Mouse (Mus musculus) embryo, embryonic 11 days (tissue): Measurements from ENCODE around the gene Dtd1.
A peak's percentile ranks its signal among the peaks of the same experiment; 100 is the strongest.
"Not testable (repeated sequence)": the region's sequence is repeated elsewhere in the genome, so short reads cannot be mapped to it uniquely, and the experiment has no call there.

ENCODE experiments used
- DNase-seq: peaks from one replicate; pipeline ENCODE4 v3.0.0-alpha.2; 2015

The Dtd1 gene

DNA sequence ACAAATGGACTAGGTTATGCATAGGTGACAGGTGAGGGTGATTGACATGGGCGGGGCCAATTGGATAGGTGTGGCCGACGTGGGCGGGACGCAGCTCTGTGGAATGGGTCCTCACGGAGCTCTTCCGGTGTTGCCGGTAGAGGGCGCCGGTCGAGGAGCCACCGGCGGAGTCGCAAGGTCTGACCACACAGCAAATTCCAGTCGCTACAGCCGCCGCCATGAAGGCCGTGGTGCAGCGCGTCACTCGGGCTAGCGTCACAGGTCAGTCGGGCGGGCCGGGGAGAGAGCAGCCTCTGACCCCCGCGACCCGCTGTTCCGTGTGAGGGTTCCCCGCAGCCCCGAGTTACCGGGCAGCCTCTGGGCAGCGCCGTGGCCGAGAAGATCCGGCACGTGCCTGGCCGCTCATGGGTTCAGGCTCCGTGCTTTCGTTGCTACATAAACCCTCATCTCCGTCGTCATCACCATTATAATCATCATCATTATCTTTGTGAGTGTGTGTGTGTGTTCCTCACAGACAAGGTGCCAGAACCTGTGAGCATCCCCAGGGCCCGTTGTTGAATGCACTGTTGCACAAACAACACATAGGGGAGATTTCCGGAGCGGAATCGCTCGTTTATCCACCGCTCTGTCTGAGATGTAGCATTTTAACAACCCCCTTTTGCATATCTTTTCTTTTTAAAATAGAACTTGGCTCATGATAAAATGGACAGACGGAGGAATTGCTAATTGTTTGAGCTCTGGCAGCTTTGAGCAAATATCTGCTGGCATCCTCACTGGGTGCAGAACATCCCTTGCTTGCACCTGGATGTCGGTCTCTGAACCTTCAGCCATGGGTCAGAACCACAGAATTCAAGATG is at the start of gene Dtd1:
Gene Dtd1 (plus strand): TSS at position 67 of the 857 bp plus-strand sequence.
- peak; percentile 92 for DNase-seq

- peak; percentile 92 for DNase-seq
Measured at GRCm38 (mm10) chr2:144550529-144550928, 49.2 kb upstream of the Dtd1 start, which contains the start of gene Rbbp9. Gene Rbbp9 (minus strand): TSS chr2:144550869.

DNA sequence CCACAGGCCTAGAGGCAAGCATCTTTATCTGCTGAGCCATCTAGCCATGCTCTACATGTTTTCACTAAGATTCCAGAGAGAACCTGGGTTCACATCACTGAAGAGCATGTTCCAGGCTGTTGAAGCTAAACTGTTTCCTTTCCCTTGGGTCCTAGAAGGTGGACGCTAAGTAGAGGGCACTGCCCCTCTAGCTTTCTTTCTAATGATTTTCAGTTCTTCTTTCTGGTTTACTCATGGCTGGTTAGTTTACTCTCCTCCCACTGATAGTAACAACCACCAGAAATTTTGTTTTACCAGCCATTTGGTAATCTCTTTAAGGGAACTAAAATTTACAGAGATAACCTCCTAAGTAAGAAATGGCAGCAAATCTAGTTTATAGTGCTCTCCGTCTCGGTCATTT is 45.8 kb upstream of the Dtd1 start:
- no peak for DNase-seq

DNA sequence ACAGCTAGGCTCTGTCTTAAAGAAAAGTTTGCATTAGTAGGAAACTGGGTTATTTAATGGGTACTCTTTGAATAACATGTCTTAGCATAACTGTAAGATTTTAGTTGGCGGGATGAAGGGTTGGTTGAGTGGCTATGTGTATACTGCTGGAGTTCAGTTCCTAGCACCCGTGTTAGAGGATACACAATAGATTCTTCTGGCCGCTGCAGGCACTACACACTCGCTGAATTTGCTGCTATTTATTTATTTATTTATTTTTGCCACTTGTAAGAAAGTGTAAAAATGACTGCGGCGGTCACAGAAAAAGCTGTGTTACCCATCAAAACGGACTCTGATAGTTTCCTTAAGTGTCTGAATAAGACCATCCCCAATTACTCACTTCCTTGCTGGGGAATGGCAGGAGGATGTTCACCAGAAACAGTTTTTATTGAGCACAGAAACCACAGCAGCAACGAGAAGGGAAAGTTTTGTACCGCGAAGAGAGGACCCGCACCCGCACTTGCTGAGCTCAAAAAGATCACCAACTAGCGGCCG is 44.3 kb upstream of the Dtd1 start:
- peak; percentile 50 for DNase-seq

GRCm38 (mm10) chr2:144555820-144556552 is 43.7 kb upstream of the Dtd1 start, which contains the start of gene Sec23b:
Gene Sec23b (plus strand): TSS chr2:144556229.
- peak; percentile 96 for DNase-seq

- no peak for DNase-seq
Measured at GRCm38 (mm10) chr2:144588723-144589122, 11.0 kb upstream of the Dtd1 start.

DNA sequence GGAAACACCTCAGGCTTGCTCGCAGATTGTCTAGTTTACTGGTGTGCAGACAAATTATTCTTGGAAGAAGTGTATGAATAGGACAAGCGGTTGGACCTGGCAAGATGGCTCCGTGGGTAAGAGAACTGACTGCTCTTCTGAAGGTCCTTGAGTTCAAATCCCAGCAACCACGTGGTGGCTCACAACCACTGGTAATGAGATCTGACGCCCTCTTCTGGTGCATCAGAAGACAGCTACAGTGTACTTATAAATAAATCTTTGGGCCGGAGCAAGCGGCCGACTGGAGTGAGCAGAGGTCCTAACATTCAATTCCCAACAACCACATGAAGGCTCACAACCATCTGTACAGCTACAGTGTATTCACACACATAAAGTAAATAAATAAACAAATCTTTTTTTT is 6.7 kb upstream of the Dtd1 start:
- not testable (repeated sequence) for DNase-seq

DNA sequence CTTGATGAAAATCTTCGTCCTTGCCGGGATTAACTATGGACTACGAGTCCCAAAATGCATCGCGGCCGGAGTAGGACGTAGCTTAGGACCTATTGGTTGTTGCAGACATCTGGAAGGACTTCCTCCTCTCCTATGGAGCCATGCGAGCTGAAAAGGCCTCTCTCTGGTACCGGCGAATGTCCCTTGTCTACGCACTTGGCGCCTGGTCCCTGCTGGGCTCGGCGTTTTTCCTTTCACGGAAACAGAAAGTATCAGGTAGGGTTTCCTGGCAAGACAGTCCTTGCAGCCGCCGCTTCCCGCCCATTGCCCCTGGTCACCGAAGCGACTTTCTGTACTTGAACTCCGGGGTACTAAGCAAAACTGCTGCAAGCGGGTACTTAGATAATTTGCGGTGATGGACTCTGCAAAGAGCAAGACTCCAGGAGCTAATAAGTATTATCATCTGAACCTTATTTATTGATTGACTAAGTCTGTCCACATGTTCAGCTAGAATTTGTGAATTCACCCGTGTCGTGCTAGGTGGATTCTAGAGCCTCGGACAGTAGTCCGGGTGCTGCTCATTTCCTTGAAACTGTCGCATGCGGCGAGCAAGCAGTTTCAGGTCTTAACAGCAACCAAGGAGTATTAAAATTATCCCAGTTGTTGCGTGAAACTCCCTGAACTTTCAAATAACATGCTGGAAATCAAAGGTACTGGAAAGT is 5.6 kb upstream of the Dtd1 start, which contains the start of gene Smim26:
Gene Smim26 (plus strand): TSS at position 104 of the 701 bp plus-strand sequence.
- peak; percentile 91 for DNase-seq

DNA sequence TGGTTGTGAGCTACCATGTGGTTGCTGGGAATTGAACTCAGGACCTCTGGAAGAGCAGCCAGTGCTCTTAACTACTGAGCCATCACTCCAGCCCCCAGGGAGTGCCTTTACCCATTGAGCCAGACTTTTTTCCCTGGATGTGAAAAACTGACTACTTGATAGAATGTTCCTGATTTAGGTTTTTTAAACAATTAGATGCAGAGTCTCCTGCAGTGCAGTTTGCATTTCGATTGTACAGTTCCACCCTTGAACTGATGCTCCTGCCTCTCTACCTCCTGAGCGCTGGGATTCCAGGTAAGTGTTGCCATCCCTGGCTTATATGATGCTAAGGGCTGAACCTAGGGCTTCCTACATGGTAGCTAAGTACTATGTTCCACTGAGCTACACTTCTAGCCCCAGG is 1.7 kb upstream of the Dtd1 start:
- no peak for DNase-seq

- no peak for DNase-seq
Measured at GRCm38 (mm10) chr2:144601576-144601975, 1.9 kb downstream of the Dtd1 start.

GRCm38 (mm10) chr2:144613956-144614355 is 14.3 kb downstream of the Dtd1 start:
- no peak for DNase-seq

- no peak for DNase-seq
Measured at GRCm38 (mm10) chr2:144617074-144617874, 17.6 kb downstream of the Dtd1 start.

DNA sequence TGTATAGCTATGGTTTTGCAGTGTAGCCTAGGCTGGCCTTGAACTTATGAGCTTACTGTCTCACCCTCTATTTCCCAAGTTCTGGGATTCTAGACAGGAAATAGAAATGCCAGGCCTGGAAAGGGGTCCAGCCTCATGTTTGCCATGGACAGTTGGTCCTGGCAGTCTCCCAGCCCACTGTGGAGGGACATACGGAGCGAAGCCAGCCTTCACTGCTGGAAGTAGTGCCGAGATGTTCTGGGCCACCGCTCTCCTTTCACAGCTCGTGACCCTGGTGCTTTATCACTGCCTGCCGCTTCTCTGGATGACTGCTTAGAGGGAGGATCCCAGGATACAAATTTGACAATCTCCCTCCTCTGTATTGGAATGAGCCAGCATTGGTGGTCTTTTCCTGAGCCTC is 21.8 kb downstream of the Dtd1 start:
- DNase-seq, result no peak

DNA sequence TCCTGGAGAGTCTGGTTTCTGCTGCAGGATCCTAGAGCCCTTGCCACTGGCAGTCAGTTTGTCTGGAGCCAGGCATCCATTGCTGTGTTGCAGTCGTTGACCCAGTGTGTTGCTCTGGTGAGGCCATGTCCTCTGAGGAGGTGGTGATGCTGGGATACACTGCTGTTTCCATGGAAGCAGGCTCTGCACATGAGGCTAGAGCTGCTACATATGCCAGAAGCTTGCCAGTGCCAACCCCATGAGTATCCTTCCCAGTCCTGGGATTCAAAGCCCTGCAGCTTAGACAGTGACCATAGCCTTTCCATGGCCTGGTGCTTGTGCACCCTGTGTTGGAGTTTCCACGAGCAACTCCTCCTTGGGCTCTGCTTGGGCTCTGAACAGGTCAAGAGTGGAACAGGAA is 33.9 kb downstream of the Dtd1 start:
- DNase-seq, result no peak

- DNase-seq, result no peak
Measured at GRCm38 (mm10) chr2:144634231-144634630, 34.5 kb downstream of the Dtd1 start.

DNA sequence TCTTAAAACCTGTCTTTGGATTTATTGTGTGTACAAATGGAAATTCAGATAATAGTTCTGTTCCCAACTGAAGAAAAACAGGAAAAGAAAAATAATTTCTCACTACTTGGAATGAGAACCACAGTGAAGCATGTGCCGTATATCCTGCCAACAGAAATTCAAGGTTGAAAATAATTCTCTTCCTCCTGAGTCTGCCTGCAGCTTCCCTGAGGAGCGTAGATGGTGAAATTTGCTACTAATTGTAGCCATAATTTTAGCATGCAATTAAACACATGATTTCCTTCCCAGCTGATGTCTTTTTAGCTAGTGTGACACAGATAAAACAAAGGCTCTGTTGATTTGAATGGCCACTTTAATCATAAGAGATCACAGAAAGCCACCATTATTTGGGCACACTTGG is 35.0 kb downstream of the Dtd1 start:
- no peak for DNase-seq

- DNase-seq, result peak; percentile 63
Measured at GRCm38 (mm10) chr2:144635644-144636320, 36.1 kb downstream of the Dtd1 start.

GRCm38 (mm10) chr2:144637204-144637603 is 37.5 kb downstream of the Dtd1 start:
- DNase-seq, result no peak

- DNase-seq, result no peak
Measured at GRCm38 (mm10) chr2:144637671-144638395, 38.1 kb downstream of the Dtd1 start.

DNA sequence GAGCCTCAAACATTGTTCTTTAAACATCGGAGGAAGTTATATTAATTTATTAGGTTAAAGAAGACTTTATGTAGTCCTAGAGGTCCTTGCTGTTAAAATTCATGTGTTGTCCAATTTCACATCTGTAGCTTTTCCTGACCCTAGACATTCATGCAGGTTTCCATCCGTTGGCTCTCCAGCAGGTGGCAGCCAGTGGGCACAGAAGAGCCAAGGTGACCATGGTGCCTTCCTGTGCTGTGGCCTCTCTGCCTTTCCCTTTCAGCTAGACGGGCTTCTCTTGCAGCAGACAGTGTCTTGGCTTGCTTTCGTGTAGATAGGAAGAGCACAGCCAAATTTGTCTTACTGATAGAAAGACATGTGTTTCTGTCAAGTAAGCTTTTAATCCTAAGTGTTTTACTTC is 39.0 kb downstream of the Dtd1 start:
- DNase-seq, result peak; percentile 45

DNA sequence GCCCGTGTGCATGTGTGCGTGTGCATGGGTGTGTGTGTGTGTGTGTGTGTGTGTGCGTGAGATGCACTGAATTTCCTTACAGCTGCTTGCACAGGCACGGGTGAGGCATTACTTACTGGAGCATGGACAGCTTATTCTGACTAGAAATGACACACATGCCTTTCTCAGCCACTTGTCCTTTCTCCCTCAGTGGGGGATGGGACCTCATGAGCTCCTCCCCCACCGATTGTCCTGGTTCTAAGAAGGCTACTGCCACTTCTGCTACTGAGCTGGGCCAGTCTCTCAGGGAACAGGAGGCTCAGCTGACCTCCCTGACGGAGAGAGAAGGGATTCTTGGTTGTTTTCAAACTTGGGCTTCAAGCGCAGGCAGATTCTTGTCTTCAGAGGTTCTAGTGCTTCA is 40.4 kb downstream of the Dtd1 start:
- peak; percentile 21 for DNase-seq
